Mouse (Mus musculus): ENCODE data around the gene Ift46. TPM values are rescaled to one million over a fixed set of nuclear protein-coding genes. Genes with fewer than 3 reads are reported as not detected.
A peak's percentile ranks its signal among the peaks of the same experiment; 100 is the strongest.

Ift46 gene
- total RNA-seq, 2 experiments from 2014 or later: 60.7 to 67.5 TPM

DNA sequence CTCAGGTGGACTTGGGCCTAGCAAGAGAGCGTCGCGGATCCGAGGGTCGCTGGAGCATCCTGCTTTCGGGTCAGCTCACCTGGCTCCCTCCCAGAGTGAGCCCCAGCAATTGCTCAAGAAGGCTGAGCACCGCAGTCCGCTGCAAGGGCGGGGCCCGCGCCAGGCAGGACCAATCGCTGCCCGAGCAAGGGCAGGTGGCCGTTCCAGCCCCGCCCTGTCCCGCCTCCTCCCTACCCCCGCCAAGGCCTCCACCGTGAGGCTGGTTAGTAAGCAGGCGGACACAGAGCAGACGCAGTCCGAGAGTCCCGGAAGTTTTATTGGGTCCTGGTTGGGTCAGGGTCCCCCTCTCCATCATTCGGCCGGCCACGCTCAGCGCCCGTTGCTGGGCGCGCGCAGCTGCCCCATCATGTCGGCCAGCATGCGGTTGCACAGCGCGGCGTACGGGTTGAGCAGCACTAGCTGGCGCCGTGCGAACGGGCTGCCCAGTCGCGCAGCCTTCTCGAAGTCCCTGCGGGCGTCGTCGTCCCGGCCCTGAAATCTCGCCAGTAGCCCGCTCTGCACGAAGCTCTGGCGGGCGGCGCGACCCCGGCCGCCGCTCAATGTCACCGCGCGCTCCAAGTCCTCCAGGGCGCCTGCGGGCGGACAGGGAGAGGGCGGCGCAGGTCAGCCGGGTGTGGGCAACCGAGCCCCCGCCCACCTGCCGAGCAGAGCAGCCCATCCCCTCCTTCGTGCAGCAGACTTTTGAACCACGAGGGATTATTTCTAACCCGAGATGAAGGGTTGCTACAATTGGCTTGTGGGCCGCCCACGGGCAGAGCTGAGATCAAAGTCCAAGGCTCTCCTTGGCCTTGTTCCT lies 31.6 kb downstream of the Ift46 start, which contains the start of gene Tmem25:
Gene Tmem25, minus strand, starts transcription at position 206 of the 856 bp plus-strand sequence.
- H3K4me3 ChIP-seq: peak within 1 kb of the TSS; percentile 76
- no peak for TF ChIP-seq CTCF (IDR thresholded peaks at IDR 0.05)
- DNase-seq (ENCODE audit: extremely low spot score in 1 of 2, low spot score in 2 of 2): peak; percentile 88 to 90
- H3K27ac ChIP-seq: peak within 1 kb of the TSS; percentile 87
- intact Hi-C loops (cut with DNase I): no loop called here

DNA sequence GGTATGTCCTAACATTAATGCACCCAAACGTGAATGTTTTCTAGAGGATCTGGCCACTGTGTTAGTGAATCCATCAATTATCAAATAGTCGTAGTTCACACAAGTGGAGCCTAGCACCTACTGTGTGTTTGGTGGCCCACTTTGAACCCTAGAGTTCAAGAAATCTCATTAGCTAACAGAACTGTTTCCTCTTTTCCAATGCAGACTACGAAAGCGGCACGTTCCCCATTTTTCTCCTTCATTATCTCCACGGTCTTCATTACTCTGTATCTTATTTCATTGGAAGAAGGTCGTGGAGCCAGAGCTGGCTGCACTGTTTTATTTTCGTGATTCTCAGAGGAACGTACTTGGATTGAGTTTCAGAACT lies 32.2 kb downstream of the Ift46 start:
- no peak for TF ChIP-seq CTCF (IDR thresholded peaks at IDR 0.05)
- intact Hi-C loops (cut with DNase I): no loop called here
- no peak overlapping the region for H3K27ac ChIP-seq
- H3K4me3 ChIP-seq: peak overlapping the region; percentile 76
- DNase-seq (ENCODE audit: extremely low spot score in 1 of 2, low spot score in 2 of 2): no peak

DNA sequence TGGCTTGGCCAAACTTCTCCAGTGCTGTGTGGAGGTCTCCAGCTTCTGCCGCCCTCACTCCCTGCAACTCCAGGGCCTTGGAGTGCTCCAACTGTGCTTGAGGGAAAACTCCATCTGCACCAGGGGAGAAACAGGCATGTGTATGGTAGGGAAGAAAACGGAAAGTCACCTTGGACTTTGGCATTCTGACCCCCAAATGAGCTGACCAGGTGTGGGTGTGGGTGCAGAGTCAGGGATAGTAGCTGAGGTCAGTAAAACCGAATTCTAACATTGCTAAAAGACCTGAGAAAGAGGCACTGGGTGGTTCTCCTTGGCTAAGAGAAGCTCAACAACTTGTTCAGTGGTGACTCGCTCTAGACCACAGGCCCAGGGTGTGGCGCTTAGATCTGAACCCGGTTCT lies 34.0 kb downstream of the Ift46 start:
- intact Hi-C loops (cut with DNase I): no loop called here
- Histone ChIP-seq H3K27ac (no peak overlapping the region), H3K4me3 (no peak overlapping the region)
- no peak for DNase-seq (ENCODE audit: extremely low spot score in 1 of 2, low spot score in 2 of 2)
- no peak for TF ChIP-seq CTCF (IDR thresholded peaks at IDR 0.05)

GRCm38 (mm10) chr9:44802808-44803450 lies 35.2 kb downstream of the Ift46 start, which contains the start of gene Ttc36:
Gene Ttc36 (minus strand): TSS chr9:44803072.
- intact Hi-C loops (cut with DNase I): no loop called here
- DNase-seq (ENCODE audit: extremely low spot score in 1 of 2, low spot score in 2 of 2): no peak
- Histone ChIP-seq H3K4me3 (no peak within 1 kb of the TSS), H3K27ac (no peak within 1 kb of the TSS)
- no peak for TF ChIP-seq CTCF (IDR thresholded peaks at IDR 0.05)

DNA sequence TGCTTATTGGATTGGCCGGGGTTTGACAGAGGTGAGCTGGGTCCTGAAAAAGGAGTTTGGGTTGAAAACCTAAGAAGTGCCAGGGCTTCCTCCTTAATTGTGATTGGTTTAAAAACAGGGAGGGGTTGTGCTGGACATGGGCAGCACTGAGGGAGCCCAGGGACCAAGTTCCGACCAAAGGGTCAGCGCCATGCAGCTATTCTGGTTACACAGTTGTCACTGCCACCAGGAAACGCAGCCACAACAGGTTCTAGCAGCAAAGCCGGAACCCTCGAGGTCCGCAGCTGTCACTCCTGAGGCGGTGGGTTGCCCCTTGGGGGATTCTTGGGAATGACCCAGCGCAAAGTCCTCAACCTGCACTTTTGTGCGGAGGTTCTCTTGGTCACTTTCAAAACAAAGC lies 37.0 kb downstream of the Ift46 start:
- intact Hi-C loops (cut with DNase I): no loop called here
- H3K4me3 ChIP-seq: no peak overlapping the region
- no peak overlapping the region for H3K27ac ChIP-seq
- TF ChIP-seq CTCF (IDR thresholded peaks at IDR 0.05): no peak
- DNase-seq (ENCODE audit: extremely low spot score in 1 of 2, low spot score in 2 of 2): no peak

- H3K27ac ChIP-seq: no peak overlapping the region
- TF ChIP-seq CTCF (IDR thresholded peaks at IDR 0.05): no peak
- intact Hi-C loops (cut with DNase I): no loop called here
- no peak overlapping the region for H3K4me3 ChIP-seq
- no peak for DNase-seq (ENCODE audit: extremely low spot score in 1 of 2, low spot score in 2 of 2)
Observed at GRCm38 (mm10) chr9:44805536-44805935, 37.8 kb downstream of the Ift46 start.

- DNase-seq (ENCODE audit: extremely low spot score in 1 of 2, low spot score in 2 of 2): no peak
Observed at GRCm38 (mm10) chr9:44807141-44807540, 39.4 kb downstream of the Ift46 start.

GRCm38 (mm10) chr9:44807778-44808177 lies 40.1 kb downstream of the Ift46 start:
- no peak for TF ChIP-seq CTCF (IDR thresholded peaks at IDR 0.05)
- DNase-seq (ENCODE audit: extremely low spot score in 1 of 2, low spot score in 2 of 2): no peak
- Histone ChIP-seq H3K4me3 (no peak overlapping the region), H3K27ac (no peak overlapping the region)
- intact Hi-C loops (cut with DNase I): no loop called here

More at GRCm38 (mm10) chr9:44807141-44807540, 39.4 kb downstream of the Ift46 start:
- Histone ChIP-seq H3K27ac (no peak overlapping the region), H3K4me3 (no peak overlapping the region)
- intact Hi-C loops (cut with DNase I): no loop called here
- no peak for TF ChIP-seq CTCF (IDR thresholded peaks at IDR 0.05)

GRCm38 (mm10) chr9:44810316-44810715 lies 42.6 kb downstream of the Ift46 start:
- H3K4me3 ChIP-seq: no peak overlapping the region
- H3K27ac ChIP-seq: no peak overlapping the region
- DNase-seq (ENCODE audit: extremely low spot score in 1 of 2, low spot score in 2 of 2): no peak
- no peak for TF ChIP-seq CTCF (IDR thresholded peaks at IDR 0.05)
- intact Hi-C loops (cut with DNase I): loop anchor here (10.0 kb wide), 1 partner anchor 334 kb away; no protein-coding TSS in a partner anchor

- no peak for DNase-seq (ENCODE audit: extremely low spot score in 1 of 2, low spot score in 2 of 2)
- Histone ChIP-seq H3K4me3 (no peak overlapping the region), H3K27ac (no peak overlapping the region)
- intact Hi-C loops (cut with DNase I): loop anchor here (10.0 kb wide), 1 partner anchor 331 kb away; no protein-coding TSS in a partner anchor
- no peak for TF ChIP-seq CTCF (IDR thresholded peaks at IDR 0.05)
Observed at GRCm38 (mm10) chr9:44814179-44814578, 46.5 kb downstream of the Ift46 start.

GRCm38 (mm10) chr9:44817522-44817921 lies 49.8 kb downstream of the Ift46 start:
- intact Hi-C loops (cut with DNase I): loop anchor here (10.0 kb wide), 1 partner anchor 327 kb away; no protein-coding TSS in a partner anchor
- Histone ChIP-seq H3K27ac (no peak overlapping the region), H3K4me3 (no peak overlapping the region)
- no peak for DNase-seq (ENCODE audit: extremely low spot score in 1 of 2, low spot score in 2 of 2)
- TF ChIP-seq CTCF (IDR thresholded peaks at IDR 0.05): no peak
